Mouse (Mus musculus): ENCODE measurements at regions not wholly inside any gene's neighbourhood (a gene's known extent, or its start where the extent isn't known, plus 50 kb on each side); places are given as distances from the start of the nearest gene placed in this dataset.
A peak's percentile ranks its signal among the peaks of the same experiment; 100 is the strongest.

- no peak for ATAC-seq (ENCODE audit: insufficient read depth, low FRiP score, low read depth)
- no peaks in the 10 kb centered on the region for H3K4me1 ChIP-seq
- no peaks in the 10 kb centered on the region for H3K27me3 ChIP-seq (replicated peaks)
- H3K9ac ChIP-seq = no peak overlapping the region
- no peak overlapping the region for H3K4me2 ChIP-seq
- WGBS = 65% methylated on average over 10 of the region's 10 CpGs
- H3K9me3 ChIP-seq = no peaks in the 10 kb centered on the region
- no peak overlapping the region for H3K4me3 ChIP-seq (replicated peaks)
- H3K27ac ChIP-seq = no peak overlapping the region
- no peaks in the 10 kb centered on the region for H3K36me3 ChIP-seq
Observed at GRCm38 (mm10) chr8:26298066-26298804, 178.9 kb downstream of the Gm45692 start.

GRCm38 (mm10) chr8:26300246-26300645 is 180.9 kb downstream of the Gm45692 start:
- no peak overlapping the region for H3K27ac ChIP-seq
- H3K9ac ChIP-seq = no peak overlapping the region
- no peaks in the 10 kb centered on the region for H3K27me3 ChIP-seq (replicated peaks)
- no peak overlapping the region for H3K4me2 ChIP-seq
- no peaks in the 10 kb centered on the region for H3K36me3 ChIP-seq
- no peak overlapping the region for H3K4me3 ChIP-seq (replicated peaks)
- no peaks in the 10 kb centered on the region for H3K9me3 ChIP-seq
- WGBS = 37% methylated on average over 6 of the region's 6 CpGs
- H3K4me1 ChIP-seq = no peaks in the 10 kb centered on the region
- no peak for ATAC-seq (ENCODE audit: insufficient read depth, low FRiP score, low read depth)

GRCm38 (mm10) chr8:26301961-26302360 is 182.6 kb downstream of the Gm45692 start:
- H3K9ac ChIP-seq = no peak overlapping the region
- H3K9me3 ChIP-seq = no peaks in the 10 kb centered on the region
- H3K36me3 ChIP-seq = no peaks in the 10 kb centered on the region
- no peaks in the 10 kb centered on the region for H3K4me1 ChIP-seq
- H3K27ac ChIP-seq = no peak overlapping the region
- 73% methylated on average over 4 of the region's 4 CpGs for WGBS
- no peak overlapping the region for H3K4me3 ChIP-seq (replicated peaks)
- no peak overlapping the region for H3K4me2 ChIP-seq
- no peaks in the 10 kb centered on the region for H3K27me3 ChIP-seq (replicated peaks)
- ATAC-seq (ENCODE audit: insufficient read depth, low FRiP score, low read depth) = no peak

- 57% methylated on average over 6 of the region's 6 CpGs for WGBS
Observed at GRCm38 (mm10) chr8:26304566-26304965, 185.2 kb downstream of the Gm45692 start.

GRCm38 (mm10) chr8:26305061-26305879 is 185.9 kb downstream of the Gm45692 start:
- H3K27me3 ChIP-seq (replicated peaks) = no peaks in the 10 kb centered on the region
- H3K9me3 ChIP-seq = no peaks in the 10 kb centered on the region
- no peak overlapping the region for H3K27ac ChIP-seq
- no peaks in the 10 kb centered on the region for H3K36me3 ChIP-seq
- no peak overlapping the region for H3K4me2 ChIP-seq
- no peak overlapping the region for H3K4me3 ChIP-seq (replicated peaks)
- H3K9ac ChIP-seq = no peak overlapping the region
- WGBS = 42% methylated on average over 18 of the region's 18 CpGs
- peaks cover 8% of the 10 kb centered on the region; the same call in 1 of the 2 replicates for H3K4me1 ChIP-seq
- no peak; the same call in 1 of the 2 replicates for ATAC-seq (ENCODE audit: insufficient read depth, low FRiP score, low read depth)

More at GRCm38 (mm10) chr8:26304566-26304965, 185.2 kb downstream of the Gm45692 start:
- no peaks in the 10 kb centered on the region for H3K27me3 ChIP-seq (replicated peaks)
- no peaks in the 10 kb centered on the region for H3K36me3 ChIP-seq
- peaks cover 8% of the 10 kb centered on the region; the same call in 1 of the 2 replicates for H3K4me1 ChIP-seq
- no peak overlapping the region for H3K27ac ChIP-seq
- H3K9me3 ChIP-seq = no peaks in the 10 kb centered on the region
- no peak overlapping the region for H3K4me2 ChIP-seq
- no peak overlapping the region for H3K4me3 ChIP-seq (replicated peaks)
- no peak for ATAC-seq (ENCODE audit: insufficient read depth, low FRiP score, low read depth)
- no peak overlapping the region for H3K9ac ChIP-seq

- no peak overlapping the region for H3K9ac ChIP-seq
- 18% methylated on average over 15 of the region's 15 CpGs for WGBS
- no peak for ATAC-seq (ENCODE audit: insufficient read depth, low FRiP score, low read depth)
Observed at GRCm38 (mm10) chr8:26308121-26308641, 188.8 kb downstream of the Gm45692 start.

GRCm38 (mm10) chr8:26309764-26310163 is 190.4 kb downstream of the Gm45692 start:
- H3K27me3 ChIP-seq (replicated peaks) = no peaks in the 10 kb centered on the region
- no peak overlapping the region for H3K27ac ChIP-seq
- ATAC-seq (ENCODE audit: insufficient read depth, low FRiP score, low read depth) = no peak
- H3K9ac ChIP-seq = no peak overlapping the region
- H3K4me3 ChIP-seq (replicated peaks) = no peak overlapping the region
- peaks cover 8% of the 10 kb centered on the region; the same call in 1 of the 2 replicates for H3K4me1 ChIP-seq
- no peak overlapping the region for H3K4me2 ChIP-seq
- no peaks in the 10 kb centered on the region for H3K36me3 ChIP-seq
- WGBS = 79% methylated on average over 6 of the region's 6 CpGs
- no peaks in the 10 kb centered on the region for H3K9me3 ChIP-seq

More at GRCm38 (mm10) chr8:26308121-26308641, 188.8 kb downstream of the Gm45692 start:
- peaks cover 8% of the 10 kb centered on the region; the same call in 1 of the 2 replicates for H3K4me1 ChIP-seq
- no peak overlapping the region for H3K27ac ChIP-seq
- no peak overlapping the region for H3K4me3 ChIP-seq (replicated peaks)
- H3K9me3 ChIP-seq = no peaks in the 10 kb centered on the region
- H3K4me2 ChIP-seq = peak overlapping the region; percentile 29
- H3K36me3 ChIP-seq = no peaks in the 10 kb centered on the region
- H3K27me3 ChIP-seq (replicated peaks) = no peaks in the 10 kb centered on the region

- WGBS = 89% methylated on average over 12 of the region's 12 CpGs
Observed at GRCm38 (mm10) chr8:26323606-26324350, 204.4 kb downstream of the Gm45692 start.

GRCm38 (mm10) chr8:26324606-26325005 is 205.3 kb downstream of the Gm45692 start:
- Histone ChIP-seq H3K4me1 (no peaks in the 10 kb centered on the region), H3K36me3 (no peaks in the 10 kb centered on the region), H3K9ac (no peak overlapping the region), H3K9me3 (no peaks in the 10 kb centered on the region), H3K4me2 (no peak overlapping the region), H3K27ac (no peak overlapping the region), H3K4me3 (replicated peaks) (no peak overlapping the region), H3K27me3 (replicated peaks) (no peaks in the 10 kb centered on the region)
- WGBS = 78% methylated on average over 3 of the region's 3 CpGs
- no peak for ATAC-seq (ENCODE audit: insufficient read depth, low FRiP score, low read depth)

More at GRCm38 (mm10) chr8:26323606-26324350, 204.4 kb downstream of the Gm45692 start:
- no peaks in the 10 kb centered on the region for H3K27me3 ChIP-seq (replicated peaks)
- H3K9me3 ChIP-seq = no peaks in the 10 kb centered on the region
- no peak for ATAC-seq (ENCODE audit: insufficient read depth, low FRiP score, low read depth)
- H3K4me2 ChIP-seq = no peak overlapping the region
- no peaks in the 10 kb centered on the region for H3K36me3 ChIP-seq
- H3K4me3 ChIP-seq (replicated peaks) = no peak overlapping the region
- no peak overlapping the region for H3K27ac ChIP-seq
- H3K4me1 ChIP-seq = no peaks in the 10 kb centered on the region
- no peak overlapping the region for H3K9ac ChIP-seq

- no peak overlapping the region for H3K27ac ChIP-seq
- H3K4me1 ChIP-seq = no peaks in the 10 kb centered on the region
- no peak overlapping the region for H3K9ac ChIP-seq
- WGBS = 55% methylated on average over 10 of the region's 10 CpGs
- peak overlapping the region; percentile 34 for H3K4me2 ChIP-seq
- H3K9me3 ChIP-seq = no peaks in the 10 kb centered on the region
- H3K27me3 ChIP-seq (replicated peaks) = no peaks in the 10 kb centered on the region
- ATAC-seq (ENCODE audit: insufficient read depth, low FRiP score, low read depth) = no peak
- no peaks in the 10 kb centered on the region for H3K36me3 ChIP-seq
- peak overlapping the region; percentile 8; the same call in 1 of the 2 replicates for H3K4me3 ChIP-seq (replicated peaks)
Observed at GRCm38 (mm10) chr8:26329813-26330212, 210.5 kb downstream of the Gm45692 start.

- Histone ChIP-seq H3K4me2 (no peak overlapping the region), H3K36me3 (no peaks in the 10 kb centered on the region), H3K9ac (no peak overlapping the region), H3K9me3 (no peaks in the 10 kb centered on the region), H3K27ac (no peak overlapping the region), H3K4me3 (replicated peaks) (no peak overlapping the region), H3K27me3 (replicated peaks) (no peaks in the 10 kb centered on the region), H3K4me1 (no peaks in the 10 kb centered on the region)
- 83% methylated on average over 5 of the region's 5 CpGs for WGBS
- no peak for ATAC-seq (ENCODE audit: insufficient read depth, low FRiP score, low read depth)
Observed at GRCm38 (mm10) chr8:26336906-26337650, 217.7 kb downstream of the Gm45692 start.

All from stomach, embryonic 15.5 days (tissue).